Mouse (Mus musculus): ENCODE measurements around the gene Klra5.
"Not testable (repeated sequence)": the region's sequence is repeated elsewhere in the genome, so short reads cannot be mapped to it uniquely, and the experiment has no call there.

Klra5 gene

GRCm38 (mm10) chr6:129917476-129917946 lies at the start of gene Klra5:
Gene Klra5, minus strand, starts transcription at chr6:129917650.
- DNase-seq = not testable (repeated sequence)

DNA sequence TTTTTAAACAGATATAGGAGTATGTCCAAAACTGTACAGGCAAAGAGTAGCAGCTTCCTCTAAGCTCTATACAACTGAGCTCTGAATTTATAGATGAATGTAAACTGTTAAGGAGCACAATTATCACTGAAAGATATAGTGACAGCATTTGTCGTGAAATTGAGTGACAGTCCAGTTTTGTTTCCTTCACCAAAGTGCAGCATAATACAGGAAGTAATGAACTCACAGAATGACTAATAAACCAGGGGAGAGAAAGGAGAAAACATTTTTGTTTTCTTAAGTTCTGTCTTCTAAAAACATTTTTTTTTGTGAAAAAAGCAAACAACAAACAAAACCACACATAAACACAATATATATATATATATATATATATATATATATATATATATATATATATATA lies 454 bp downstream of the Klra5 start:
- no peak for DNase-seq

- DNase-seq = no peak
These were observed 34.9 kb downstream of the Klra5 start for GRCm38 (mm10) chr6:129882525-129882924.

DNA sequence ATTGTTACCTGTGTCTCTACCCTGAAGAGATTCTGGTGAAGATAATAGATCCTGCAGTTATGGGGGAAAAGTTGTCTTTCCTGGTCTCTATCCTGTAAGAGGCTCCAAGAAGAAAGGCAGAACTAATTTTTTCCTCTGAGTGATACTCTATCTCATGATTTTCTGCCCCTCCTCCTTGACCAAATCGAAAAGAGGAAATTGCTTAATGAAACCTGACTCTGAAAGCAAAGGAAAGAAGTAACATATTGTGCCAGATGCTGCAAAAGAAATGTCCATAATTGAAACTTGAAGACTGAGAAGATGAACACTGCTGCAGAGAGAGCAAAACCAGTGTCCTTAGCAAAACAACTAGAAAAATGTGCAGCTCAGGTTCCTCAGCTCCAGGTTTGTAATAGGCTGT lies 40.9 kb downstream of the Klra5 start, which contains the start of gene Klra17:
Gene Klra17 (minus strand): TSS at position 124 of the 400 bp plus-strand sequence.
- DNase-seq = no peak

GRCm38 (mm10) chr6:129862349-129862748 lies 55.1 kb downstream of the Klra5 start, which contains the start of gene Gm17631:
Gene Gm17631, plus strand, starts transcription at chr6:129862649.
- DNase-seq = not testable (repeated sequence)

Data from cerebellum, adult 9-10 months (tissue).